Mouse (Mus musculus): ENCODE results near the gene Cacna2d2.
"Not testable (repeated sequence)": the region's sequence is repeated elsewhere in the genome, so short reads cannot be mapped to it uniquely, and the experiment has no call there.

Cacna2d2 gene

DNA sequence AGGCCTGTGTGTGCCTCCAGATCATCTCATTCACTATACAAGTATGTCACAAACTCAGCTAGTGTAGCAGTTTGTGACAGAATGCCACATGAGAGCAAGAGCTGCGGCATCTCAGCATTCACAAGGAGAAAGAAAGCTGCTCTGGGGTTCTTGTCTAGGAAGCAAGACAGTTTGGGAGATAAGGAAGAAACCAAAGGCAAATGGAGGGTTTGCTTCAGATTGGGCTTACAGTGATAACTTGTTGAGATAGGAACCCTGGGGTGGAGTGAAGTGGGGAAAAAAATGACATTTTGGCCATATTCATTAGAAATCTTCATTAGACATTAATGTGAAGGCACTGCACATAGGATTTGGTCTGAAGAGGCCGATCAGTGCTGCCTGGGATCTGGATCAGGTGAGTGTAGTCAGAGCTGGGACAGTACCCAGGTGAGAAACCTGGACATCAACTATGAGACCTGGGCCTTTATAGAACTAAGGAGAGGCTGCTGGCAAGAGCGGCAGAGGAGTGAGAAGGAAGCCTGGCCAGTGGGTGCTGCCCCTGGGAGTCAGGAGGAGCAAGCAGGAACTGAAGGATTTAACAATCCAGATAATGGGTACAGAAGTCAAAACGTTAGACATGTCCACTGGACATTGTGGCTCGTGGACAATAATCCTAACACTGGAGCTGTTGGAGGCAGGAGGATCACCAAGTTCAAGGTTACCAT lies 153.4 kb downstream of the Cacna2d2 start:
- no peak for DNase-seq (ENCODE audit: extremely low read depth, low read depth, low spot score)

GRCm38 (mm10) chr9:107553541-107554318 lies 154.3 kb downstream of the Cacna2d2 start:
- no peak for DNase-seq (ENCODE audit: extremely low read depth, low read depth, low spot score)

DNA sequence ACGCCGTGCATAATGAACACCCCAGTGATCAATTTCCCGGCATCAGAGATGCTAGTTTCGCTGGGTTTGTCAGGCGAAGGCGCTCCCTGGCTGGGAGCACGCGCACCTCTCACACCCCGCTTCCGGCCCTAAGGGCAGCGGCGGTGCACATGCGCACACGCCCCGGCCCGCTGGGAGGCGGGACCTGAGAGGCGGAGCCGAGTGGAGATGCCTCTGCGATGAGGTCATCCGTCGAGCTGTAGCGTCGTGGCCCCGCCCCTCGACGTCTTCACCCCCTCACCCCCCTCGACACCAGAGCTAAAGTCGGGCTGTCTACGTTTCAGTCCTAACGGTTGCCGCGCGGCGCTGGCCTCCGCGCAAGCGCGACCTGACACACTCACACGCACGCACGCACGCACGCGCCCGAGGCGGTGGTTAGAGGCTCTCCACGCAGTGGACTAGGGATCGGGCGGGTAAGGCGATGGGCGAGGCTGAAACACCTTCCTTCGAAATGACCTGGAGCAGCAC lies 155.0 kb downstream of the Cacna2d2 start:
- DNase-seq (ENCODE audit: extremely low read depth, low read depth, low spot score), result peak; percentile 71

DNA sequence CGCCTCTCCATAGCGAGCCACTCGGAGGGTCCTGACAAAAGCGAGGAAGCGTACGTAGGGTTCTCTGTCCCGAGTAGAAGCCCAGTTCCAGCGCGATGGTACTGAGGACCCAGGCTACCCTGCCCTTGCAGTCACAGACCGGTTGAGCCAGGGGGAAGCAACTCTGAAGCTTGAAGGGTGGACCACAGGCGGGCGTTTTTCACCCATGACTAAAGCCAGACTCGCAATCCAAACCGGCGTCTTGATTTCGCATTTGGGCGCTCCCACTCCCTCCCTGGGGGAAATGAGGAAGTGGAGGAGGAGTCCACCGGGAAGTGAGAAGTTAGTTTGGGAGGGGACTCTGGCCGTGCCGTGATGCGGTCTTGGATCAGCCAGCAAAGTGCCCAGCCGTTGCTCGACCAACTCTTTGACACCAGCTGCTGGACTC lies 155.6 kb downstream of the Cacna2d2 start:
- no peak for DNase-seq (ENCODE audit: extremely low read depth, low read depth, low spot score)

DNA sequence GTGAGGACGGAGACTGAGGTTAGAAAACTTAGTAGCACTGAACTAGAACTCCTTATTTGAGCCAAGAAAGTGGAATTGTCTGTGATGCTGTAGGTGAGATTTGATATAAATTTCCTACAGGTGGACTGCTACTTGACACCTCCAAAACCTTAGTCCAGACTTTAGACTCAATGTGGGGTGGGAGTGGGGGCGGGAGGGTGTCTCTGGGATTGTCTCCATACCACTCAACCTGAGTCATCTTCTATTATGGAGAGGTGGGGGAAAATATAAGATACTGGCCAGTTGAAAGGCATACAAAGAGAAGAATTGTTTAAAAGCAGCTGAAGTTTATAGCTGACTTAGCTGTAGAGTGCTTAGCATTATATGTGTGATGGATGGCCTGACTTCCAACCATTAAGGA lies 156.3 kb downstream of the Cacna2d2 start:
- no peak for DNase-seq (ENCODE audit: extremely low read depth, low read depth, low spot score)

DNA sequence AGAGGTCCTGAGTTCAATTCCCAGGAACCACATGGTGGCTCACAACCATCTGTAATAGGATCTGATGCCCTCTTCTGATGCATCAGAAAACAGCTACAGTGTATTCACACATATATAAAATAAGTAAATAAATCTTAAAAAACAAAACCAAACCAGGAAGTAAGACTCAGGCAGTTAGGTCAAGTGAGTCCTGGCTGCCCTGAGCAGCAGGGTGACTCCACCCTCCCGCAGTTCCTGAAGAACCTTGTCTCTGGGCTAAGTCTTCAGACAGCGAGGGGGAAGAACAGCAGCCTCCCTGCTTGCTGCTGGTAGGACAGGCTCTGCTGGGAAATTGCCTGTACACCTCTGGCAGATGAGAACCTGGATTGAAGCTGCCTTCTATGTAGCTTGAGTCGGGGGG lies 156.9 kb downstream of the Cacna2d2 start:
- no peak for DNase-seq (ENCODE audit: extremely low read depth, low read depth, low spot score)

DNA sequence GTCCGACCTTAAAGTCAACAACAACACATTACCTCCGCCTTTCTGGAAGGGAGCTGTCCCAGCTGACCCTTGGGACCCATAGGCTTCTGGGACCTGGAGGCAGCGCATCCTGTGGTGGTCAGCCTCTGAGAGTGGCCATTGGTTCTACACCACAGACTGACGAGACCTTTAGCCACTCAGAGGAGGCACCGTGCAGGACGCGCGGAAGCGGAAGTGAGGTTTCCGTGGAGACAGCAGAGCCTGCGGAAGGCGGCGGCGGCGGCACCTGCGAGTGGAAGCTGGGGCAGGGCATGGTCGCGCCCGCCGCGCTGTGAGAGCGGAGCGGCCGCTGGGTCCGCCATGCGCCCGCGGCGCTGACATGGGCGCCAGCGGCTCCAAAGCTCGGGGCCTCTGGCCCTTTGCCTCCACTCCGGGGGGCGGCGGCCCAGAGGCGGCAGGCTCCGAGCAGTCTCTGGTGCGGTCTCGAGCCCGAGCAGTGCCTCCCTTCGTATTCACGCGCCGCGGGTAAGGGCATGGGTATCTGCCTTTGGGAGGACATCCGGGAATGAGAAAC lies 163.7 kb downstream of the Cacna2d2 start, which contains the start of gene Tusc2:
Tusc2 (plus strand) TSS at position 227 of the 553 bp plus-strand sequence.
- DNase-seq (ENCODE audit: extremely low read depth, low read depth, low spot score), result peak; percentile 56

DNA sequence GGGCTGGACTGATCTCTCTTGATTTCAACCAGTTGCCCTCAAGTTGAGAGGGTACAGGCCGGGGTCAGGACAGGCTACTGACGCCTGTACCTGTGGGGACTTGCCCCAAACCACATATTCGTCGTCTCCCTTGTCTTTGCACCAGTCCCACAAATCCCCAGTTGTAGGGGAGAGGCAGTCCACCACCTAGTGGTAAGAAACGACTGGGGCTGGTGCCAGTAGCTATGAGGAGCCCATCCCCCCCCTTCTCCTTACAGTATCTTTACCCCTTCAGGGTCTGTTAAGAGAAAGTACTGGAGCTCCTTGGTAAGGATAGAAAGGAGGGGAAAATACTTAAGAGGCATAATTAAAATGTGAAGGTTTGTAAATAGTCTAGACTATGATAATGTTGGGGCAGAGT lies 166.1 kb downstream of the Cacna2d2 start:
- not testable (repeated sequence) for DNase-seq (ENCODE audit: extremely low read depth, low read depth, low spot score)

- no peak for DNase-seq (ENCODE audit: extremely low read depth, low read depth, low spot score)
Observed at GRCm38 (mm10) chr9:107566041-107566709, 166.8 kb downstream of the Cacna2d2 start.

DNA sequence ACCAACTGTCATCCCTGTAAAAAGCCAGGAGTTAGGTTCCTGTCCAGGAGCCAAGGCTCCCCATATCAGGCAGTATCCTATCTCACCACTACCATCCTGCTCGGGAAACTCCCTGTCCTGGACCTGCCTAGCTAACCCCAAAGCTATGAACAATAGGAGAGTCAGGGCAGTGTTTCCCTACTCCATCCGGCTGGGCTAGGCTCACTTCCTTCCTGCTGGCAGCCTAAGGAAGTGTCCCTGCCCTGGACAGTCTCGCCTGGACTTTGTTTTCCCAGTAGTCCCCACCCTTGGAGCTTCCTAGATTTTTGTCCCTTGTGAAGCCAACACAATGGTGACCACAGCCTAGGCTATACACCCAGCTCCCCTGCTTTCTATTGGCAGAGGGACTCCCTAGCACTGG lies 167.4 kb downstream of the Cacna2d2 start:
- no peak for DNase-seq (ENCODE audit: extremely low read depth, low read depth, low spot score)

DNA sequence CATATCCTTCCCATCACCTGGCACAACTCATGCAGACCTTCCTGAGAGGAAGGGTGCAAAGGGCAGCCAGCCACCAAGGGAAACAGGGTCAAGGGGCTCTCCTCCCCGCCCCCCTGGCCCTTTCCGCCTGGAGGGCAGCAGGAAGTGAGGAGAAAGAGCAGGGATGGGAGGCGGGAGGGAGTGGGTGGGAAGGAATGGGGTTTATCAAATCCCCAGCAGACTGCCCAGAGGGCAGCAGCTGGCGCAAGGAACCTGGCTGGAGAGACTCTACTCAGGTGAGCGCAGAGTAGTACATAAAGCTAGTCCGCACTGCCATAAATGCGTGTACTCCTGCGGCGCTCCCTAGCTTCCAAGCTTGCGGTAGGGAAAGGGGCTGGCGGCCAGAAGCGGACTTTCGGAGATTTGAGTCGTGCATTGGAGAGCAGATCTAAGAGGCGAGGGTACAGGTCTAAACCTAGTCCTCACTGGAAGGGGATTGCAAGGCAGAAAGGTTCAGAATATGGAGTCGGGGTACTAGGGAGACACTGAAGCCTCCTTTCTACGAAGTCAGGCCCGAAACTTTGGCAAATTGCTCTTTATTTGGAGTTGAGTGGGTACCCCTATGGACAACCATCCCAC lies 168.4 kb downstream of the Cacna2d2 start, which contains the start of gene Hyal2:
Hyal2 (plus strand) TSS at position 244 of the 618 bp plus-strand sequence.
- DNase-seq (ENCODE audit: extremely low read depth, low read depth, low spot score), result no peak

DNA sequence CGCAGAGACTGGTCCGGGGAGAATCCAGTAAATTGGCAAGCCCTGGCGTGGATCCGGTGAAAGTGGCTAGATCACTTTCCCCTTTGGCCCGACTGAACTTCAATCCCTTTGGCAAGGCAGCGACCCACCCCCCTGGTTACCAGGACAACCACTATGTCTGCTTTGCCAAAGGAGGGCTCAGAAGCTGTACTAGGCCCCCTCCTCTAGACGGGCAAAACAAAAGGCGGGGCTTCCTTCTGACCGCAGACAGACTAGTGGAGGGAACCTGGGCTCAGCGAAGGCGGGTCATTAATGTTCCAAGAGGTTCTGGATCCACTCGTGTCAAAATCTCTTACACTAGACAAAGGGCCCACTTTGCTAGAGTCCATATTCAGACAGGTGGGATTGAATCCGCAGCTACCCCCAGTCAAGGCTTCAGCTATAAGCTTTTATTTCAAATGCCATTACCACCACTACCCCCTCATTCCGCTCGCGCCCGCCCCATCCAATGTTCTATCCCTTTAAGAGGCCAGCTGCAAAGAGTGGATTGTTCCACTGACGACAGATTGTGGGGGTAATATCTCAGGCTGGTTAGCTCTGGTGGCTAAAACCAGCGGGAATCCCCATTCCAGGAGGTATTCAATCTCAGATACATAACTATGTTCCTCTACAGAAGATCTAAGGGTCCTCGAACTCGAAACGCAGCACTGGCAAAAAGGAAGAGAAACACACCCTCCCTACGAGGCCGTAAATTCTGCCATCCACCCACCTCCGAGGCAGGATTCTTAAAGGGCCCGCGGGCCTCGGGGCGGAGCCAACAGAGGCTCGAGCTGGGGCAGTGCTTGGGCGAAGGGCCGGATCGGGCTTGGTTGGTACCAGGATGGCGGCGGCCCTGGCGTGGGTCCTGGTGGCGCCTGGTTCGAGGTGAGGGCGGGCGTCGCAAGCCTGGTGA lies 169.2 kb downstream of the Cacna2d2 start:
- no peak for DNase-seq (ENCODE audit: extremely low read depth, low read depth, low spot score)

DNA sequence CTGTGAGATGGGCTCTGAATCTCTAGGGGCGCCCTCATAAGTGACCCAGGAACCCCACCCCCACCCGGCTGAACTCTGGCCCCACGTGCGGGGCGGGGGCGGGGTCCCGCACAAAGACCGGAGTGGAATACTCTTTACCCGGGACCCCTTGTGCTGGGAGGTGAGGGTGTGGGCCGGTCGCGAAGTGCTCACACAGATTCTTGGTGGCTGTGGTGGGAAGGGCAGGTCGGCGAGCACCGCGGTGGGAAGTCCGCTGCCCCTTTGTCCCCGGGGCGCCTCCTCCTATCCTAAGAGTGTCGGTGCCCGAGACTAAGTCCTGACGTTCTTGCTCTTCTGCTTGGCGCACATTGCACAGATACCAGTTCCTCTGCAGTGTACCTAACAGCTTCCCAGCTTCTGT lies 169.9 kb downstream of the Cacna2d2 start:
- no peak for DNase-seq (ENCODE audit: extremely low read depth, low read depth, low spot score)

DNA sequence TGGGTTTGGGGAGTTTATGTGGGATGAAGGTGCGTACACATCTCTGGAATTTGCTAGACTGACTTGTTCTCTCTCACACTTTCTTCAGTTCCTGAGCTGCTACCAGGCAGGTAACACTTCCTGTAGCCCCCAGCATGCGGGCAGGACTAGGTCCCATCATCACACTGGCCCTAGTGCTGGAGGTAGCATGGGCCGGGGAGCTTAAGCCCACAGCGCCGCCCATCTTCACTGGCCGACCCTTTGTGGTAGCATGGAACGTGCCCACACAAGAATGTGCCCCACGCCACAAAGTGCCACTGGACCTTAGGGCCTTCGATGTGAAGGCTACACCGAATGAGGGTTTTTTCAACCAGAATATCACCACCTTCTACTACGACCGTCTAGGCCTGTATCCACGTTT lies 170.6 kb downstream of the Cacna2d2 start:
- no peak for DNase-seq (ENCODE audit: extremely low read depth, low read depth, low spot score)

- DNase-seq (ENCODE audit: extremely low read depth, low read depth, low spot score), result no peak
Observed at GRCm38 (mm10) chr9:107570845-107571244, 171.4 kb downstream of the Cacna2d2 start.

- DNase-seq (ENCODE audit: extremely low read depth, low read depth, low spot score), result peak; percentile 94
Observed at GRCm38 (mm10) chr9:107571534-107572326, 172.3 kb downstream of the Cacna2d2 start.

- no peak for DNase-seq (ENCODE audit: extremely low read depth, low read depth, low spot score)
Observed at GRCm38 (mm10) chr9:107572327-107572662, 172.9 kb downstream of the Cacna2d2 start.

DNA sequence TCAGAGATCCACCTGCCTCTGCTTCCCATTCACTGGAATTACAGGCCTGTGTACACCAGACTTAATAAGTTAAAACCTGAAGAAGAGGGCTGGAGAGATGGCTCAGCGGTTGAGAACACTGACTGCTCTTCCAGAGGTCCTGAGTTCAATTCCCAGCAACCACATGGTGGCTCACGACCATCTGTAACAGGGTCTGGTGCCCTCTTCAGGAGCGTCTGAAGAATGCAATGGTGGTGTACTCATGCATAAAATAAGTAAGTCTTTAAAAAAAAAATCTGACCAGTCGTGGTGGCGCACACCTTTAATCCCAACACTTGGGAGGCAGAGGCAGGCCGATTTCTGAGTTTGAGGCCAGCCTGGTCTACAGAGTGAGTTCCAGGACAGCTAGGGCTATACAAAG lies 174.4 kb downstream of the Cacna2d2 start:
- not testable (repeated sequence) for DNase-seq (ENCODE audit: extremely low read depth, low read depth, low spot score)
